Mouse (Mus musculus): ENCODE results near the gene Krt23. TPM values are rescaled to one million over a fixed set of nuclear protein-coding genes. Genes with fewer than 3 reads are reported as not detected.

Krt23 gene
- total and polyA plus RNA-seq, 3 experiments, result not detected

DNA sequence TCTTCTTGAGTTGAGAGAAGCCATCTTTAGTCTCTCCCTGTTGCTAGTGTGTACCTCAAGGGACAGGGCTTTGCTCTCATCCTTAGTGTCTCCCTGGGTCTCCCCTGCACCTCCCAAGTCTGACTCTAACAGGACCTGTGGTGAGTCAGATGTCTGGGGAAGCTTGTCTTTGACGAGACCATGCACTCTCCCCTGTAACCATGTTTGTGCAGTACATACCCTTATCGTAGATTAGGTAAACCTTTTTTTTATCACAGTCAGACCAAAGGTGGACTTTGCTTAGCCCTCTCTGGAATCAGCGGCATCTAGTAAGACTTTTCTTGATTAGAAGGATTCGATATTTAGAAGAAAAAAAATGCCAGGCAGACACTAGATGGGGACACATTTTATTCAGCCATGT, 38.9 kb downstream of the Krt23 start:
- DNase-seq, result no peak

GRCm38 (mm10) chr11:99448769-99449168, 44.2 kb downstream of the Krt23 start:
- DNase-seq, result no peak

GRCm38 (mm10) chr11:99441220-99441619, 51.7 kb downstream of the Krt23 start:
- DNase-seq, result no peak

DNA sequence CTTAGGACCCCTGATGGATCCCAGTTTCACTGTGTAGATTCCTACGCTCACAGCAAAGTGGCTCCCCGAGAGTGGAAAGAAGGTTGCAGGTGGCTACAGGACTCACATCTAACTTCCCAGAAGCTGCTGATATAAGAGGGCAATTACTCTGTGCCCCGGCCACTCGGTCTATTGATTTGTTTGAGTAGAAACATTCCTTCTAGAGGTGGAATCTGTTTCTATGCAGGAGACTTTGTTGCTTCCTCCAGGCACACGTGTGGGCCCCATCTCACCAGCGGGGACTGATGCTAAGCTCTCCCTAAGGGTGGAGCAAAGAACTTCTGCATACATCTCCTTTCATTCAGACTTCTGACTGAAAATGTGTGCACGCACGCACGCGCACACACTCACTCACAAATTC, 53.5 kb downstream of the Krt23 start:
- DNase-seq, result no peak

DNA sequence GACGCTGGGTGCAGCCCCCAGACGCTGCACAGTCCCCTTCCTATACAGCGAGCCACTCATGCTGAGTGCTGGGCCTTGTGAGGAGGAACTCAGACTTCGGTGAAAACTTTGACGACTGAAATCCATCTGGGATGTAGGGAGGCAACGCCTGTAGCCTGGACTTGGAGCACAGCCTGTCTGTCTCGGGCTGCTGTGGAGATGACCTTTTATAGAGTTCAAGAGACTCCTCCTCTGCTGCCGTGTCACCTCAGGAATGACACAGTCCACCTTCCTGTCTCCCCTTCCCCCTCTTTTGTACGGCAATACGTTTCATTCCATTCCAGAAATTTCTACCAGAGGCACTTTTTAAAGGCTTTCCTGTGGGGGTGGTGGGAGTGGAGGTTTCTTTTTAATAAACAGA, 55.0 kb downstream of the Krt23 start, which contains the start of gene Krt20:
Gene Krt20 (minus strand): TSS at position 179 of the 400 bp plus-strand sequence.
- DNase-seq, result no peak

- no peak for DNase-seq
Measured at GRCm38 (mm10) chr11:99436625-99437024, 56.3 kb downstream of the Krt23 start.

DNA sequence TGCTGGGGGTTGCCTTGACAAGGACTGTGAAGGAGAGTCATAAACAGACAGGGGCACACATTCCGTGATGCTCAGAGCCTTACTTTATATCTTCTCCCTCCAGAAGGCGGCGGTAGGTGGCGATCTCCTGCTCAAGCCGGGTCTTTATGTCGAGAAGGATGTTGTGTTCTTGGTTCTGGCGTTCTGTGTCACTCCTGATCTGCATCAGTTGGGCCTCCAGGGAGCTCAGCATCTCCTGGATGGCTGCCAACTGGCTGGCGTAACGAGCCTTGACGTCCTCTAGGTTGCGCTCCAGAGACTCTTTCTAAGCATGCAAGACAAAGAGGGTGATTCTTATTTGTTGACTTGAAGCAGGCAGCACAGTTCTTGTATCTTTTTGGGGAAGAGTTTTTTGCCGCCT, 62.3 kb downstream of the Krt23 start:
- DNase-seq, result peak; percentile 3

Other genes with a start within 250 kb of the Krt23 start
Only the 30 nearest of the 31 such genes appear.
- gene Krt24, start 207.9 kb downstream of the Krt23 start, total RNA-seq (2021), result not detected
- not detected in 2 replicates for gene Krt24, start 207.9 kb downstream of the Krt23 start, polyA plus RNA-seq (2012; rRNA removed)
- not detected for gene Krt25, start 170.2 kb downstream of the Krt23 start, total RNA-seq (2021)
- gene Krt25, start 170.2 kb downstream of the Krt23 start, polyA plus RNA-seq (2012; rRNA removed), result not detected in 2 replicates
- not detected for gene Krt26, start 155.2 kb downstream of the Krt23 start, total RNA-seq (2021)
- not detected in 2 replicates for gene Krt26, start 155.2 kb downstream of the Krt23 start, polyA plus RNA-seq (2012; rRNA removed)
- gene Krt27, start 142.0 kb downstream of the Krt23 start, total RNA-seq (2021), result not detected
- gene Krt27, start 142.0 kb downstream of the Krt23 start, polyA plus RNA-seq (2012; rRNA removed), result not detected in 2 replicates
- gene Krt28, start 118.2 kb downstream of the Krt23 start, total RNA-seq (2021), result not detected
- not detected in 2 replicates for gene Krt28, start 118.2 kb downstream of the Krt23 start, polyA plus RNA-seq (2012; rRNA removed)
- gene Krt10, start 103.8 kb downstream of the Krt23 start, total RNA-seq (2021), result 1 to 10 TPM; 5.5 to 5.8 TPM
- gene Krt10, start 103.8 kb downstream of the Krt23 start, polyA plus RNA-seq (2012; rRNA removed), result 0.43 and 0.56 TPM in 2 replicates
- gene Krt12, start 70.9 kb downstream of the Krt23 start, total RNA-seq (2021), result not detected
- not detected in 2 replicates for gene Krt12, start 70.9 kb downstream of the Krt23 start, polyA plus RNA-seq (2012; rRNA removed)
- gene Krt20, start 55.0 kb downstream of the Krt23 start, total RNA-seq (2021), result under 1 TPM; 0.14 to 0.20 TPM
- not detected in 2 replicates for gene Krt20, start 55.0 kb downstream of the Krt23 start, polyA plus RNA-seq (2012; rRNA removed)
- gene Krt39, start 28.2 kb upstream of the Krt23 start, total RNA-seq (2021), result not detected
- not detected in 2 replicates for gene Krt39, start 28.2 kb upstream of the Krt23 start, polyA plus RNA-seq (2012; rRNA removed)
- not detected for gene Krt40, start 50.0 kb upstream of the Krt23 start, total RNA-seq (2021)
- not detected in 2 replicates for gene Krt40, start 50.0 kb upstream of the Krt23 start, polyA plus RNA-seq (2012; rRNA removed)
- not detected for gene Krtap3-3, start 57.7 kb upstream of the Krt23 start, total RNA-seq (2021)
- not detected in 2 replicates for gene Krtap3-3, start 57.7 kb upstream of the Krt23 start, polyA plus RNA-seq (2012; rRNA removed)
- gene Krtap3-2, start 63.7 kb upstream of the Krt23 start, total RNA-seq (2021), result not detected
- not detected in 2 replicates for gene Krtap3-2, start 63.7 kb upstream of the Krt23 start, polyA plus RNA-seq (2012; rRNA removed)
- not detected for gene Gm11939, start 66.3 kb upstream of the Krt23 start, total RNA-seq (2021)
- gene Gm11939, start 66.3 kb upstream of the Krt23 start, polyA plus RNA-seq (2012; rRNA removed), result not detected in 2 replicates
- not detected for gene Krtap3-1, start 73.5 kb upstream of the Krt23 start, total RNA-seq (2021)
- not detected in 2 replicates for gene Krtap3-1, start 73.5 kb upstream of the Krt23 start, polyA plus RNA-seq (2012; rRNA removed)
- gene Krtap1-5, start 87.9 kb upstream of the Krt23 start, total RNA-seq (2021), result not detected
- gene Krtap1-5, start 87.9 kb upstream of the Krt23 start, polyA plus RNA-seq (2012; rRNA removed), result not detected in 2 replicates
- not detected for gene Krtap1-4, start 90.5 kb upstream of the Krt23 start, total RNA-seq (2021)
- gene Krtap1-4, start 90.5 kb upstream of the Krt23 start, polyA plus RNA-seq (2012; rRNA removed), result not detected in 2 replicates
- not detected for gene Krtap1-3, start 98.2 kb upstream of the Krt23 start, total RNA-seq (2021)
- not detected in 2 replicates for gene Krtap1-3, start 98.2 kb upstream of the Krt23 start, polyA plus RNA-seq (2012; rRNA removed)
- not detected for gene Krtap9-3, start 105.0 kb upstream of the Krt23 start, total RNA-seq (2021)
- not detected in 2 replicates for gene Krtap9-3, start 105.0 kb upstream of the Krt23 start, polyA plus RNA-seq (2012; rRNA removed)
- not detected for gene Gm11938, start 110.2 kb upstream of the Krt23 start, total RNA-seq (2021)
- gene Gm11938, start 110.2 kb upstream of the Krt23 start, polyA plus RNA-seq (2012; rRNA removed), result not detected in 2 replicates
- not detected for gene Gm11937, start 117.1 kb upstream of the Krt23 start, total RNA-seq (2021)
- gene Gm11937, start 117.1 kb upstream of the Krt23 start, polyA plus RNA-seq (2012; rRNA removed), result not detected in 2 replicates
- not detected for gene Krtap2-4, start 121.7 kb upstream of the Krt23 start, total RNA-seq (2021)
- gene Krtap2-4, start 121.7 kb upstream of the Krt23 start, polyA plus RNA-seq (2012; rRNA removed), result not detected in 2 replicates
- gene Gm11562, start 127.3 kb upstream of the Krt23 start, total RNA-seq (2021), result not detected
- not detected in 2 replicates for gene Gm11562, start 127.3 kb upstream of the Krt23 start, polyA plus RNA-seq (2012; rRNA removed)
- gene Krtap4-1, start 135.1 kb upstream of the Krt23 start, total RNA-seq (2021), result not detected
- not detected in 2 replicates for gene Krtap4-1, start 135.1 kb upstream of the Krt23 start, polyA plus RNA-seq (2012; rRNA removed)
- gene Krtap4-2, start 141.9 kb upstream of the Krt23 start, total RNA-seq (2021), result not detected
- not detected in 2 replicates for gene Krtap4-2, start 141.9 kb upstream of the Krt23 start, polyA plus RNA-seq (2012; rRNA removed)
- gene Krtap4-7, start 151.0 kb upstream of the Krt23 start, total RNA-seq (2021), result not detected
- gene Krtap4-7, start 151.0 kb upstream of the Krt23 start, polyA plus RNA-seq (2012; rRNA removed), result not detected in 2 replicates
- gene Gm11555, start 157.1 kb upstream of the Krt23 start, total RNA-seq (2021), result not detected
- gene Gm11555, start 157.1 kb upstream of the Krt23 start, polyA plus RNA-seq (2012; rRNA removed), result not detected in 2 replicates
- not detected for gene Gm11563, start 165.8 kb upstream of the Krt23 start, total RNA-seq (2021)
- gene Gm11563, start 165.8 kb upstream of the Krt23 start, polyA plus RNA-seq (2012; rRNA removed), result not detected in 2 replicates
- gene Krtap4-6, start 172.8 kb upstream of the Krt23 start, total RNA-seq (2021), result not detected
- not detected in 2 replicates for gene Krtap4-6, start 172.8 kb upstream of the Krt23 start, polyA plus RNA-seq (2012; rRNA removed)
- not detected for gene Gm14190, start 197.6 kb upstream of the Krt23 start, total RNA-seq (2021)
- gene Gm14190, start 197.6 kb upstream of the Krt23 start, polyA plus RNA-seq (2012; rRNA removed), result not detected in 2 replicates
- not detected for gene Gm14180, start 241.2 kb upstream of the Krt23 start, total RNA-seq (2021)
- gene Gm14180, start 241.2 kb upstream of the Krt23 start, polyA plus RNA-seq (2012; rRNA removed), result not detected in 2 replicates

All from adrenal gland, adult 2 months (tissue).